Mouse (Mus musculus) monocyte, adult 2 months (primary cell): Measurements from ENCODE around the gene Fam83g.

Source experiments
- DNase-seq, 2 experiments: peaks; one replicate each; pipeline ENCODE4 v3.0.0; 2022; ENCODE audit warnings: low spot score in 2 of 2, low read depth in 1 of 2

Fam83g gene

DNA sequence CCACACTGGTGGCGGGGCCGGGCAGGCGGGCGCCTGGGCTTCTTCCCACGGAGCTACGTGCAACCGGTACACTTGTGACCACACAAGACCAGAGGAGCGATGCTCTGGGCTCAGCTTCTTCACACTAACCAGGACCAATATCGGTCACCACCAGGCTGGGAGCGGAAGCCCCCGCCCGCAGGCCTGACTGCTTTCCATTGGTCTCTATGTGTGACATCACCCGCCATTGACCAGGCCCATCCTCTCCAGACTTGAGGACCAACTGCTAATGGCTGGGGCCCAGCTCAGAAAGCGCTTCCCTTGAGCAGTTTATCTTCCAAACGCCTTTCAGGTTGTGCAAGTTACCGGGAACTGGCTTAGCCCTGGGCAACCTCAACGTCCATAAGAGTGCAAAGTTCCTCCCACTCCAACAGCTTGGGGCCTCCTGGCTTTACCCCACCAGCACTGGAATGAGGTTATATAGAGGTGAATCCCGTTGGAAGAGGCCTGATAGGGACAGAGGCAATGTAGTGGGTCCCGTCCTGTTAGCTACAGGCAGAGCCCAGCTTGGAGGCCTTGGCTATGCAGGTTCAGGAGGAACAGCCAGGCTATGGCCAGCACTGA, 12.0 kb upstream of the Fam83g start:
- DNase-seq = no peak

DNA sequence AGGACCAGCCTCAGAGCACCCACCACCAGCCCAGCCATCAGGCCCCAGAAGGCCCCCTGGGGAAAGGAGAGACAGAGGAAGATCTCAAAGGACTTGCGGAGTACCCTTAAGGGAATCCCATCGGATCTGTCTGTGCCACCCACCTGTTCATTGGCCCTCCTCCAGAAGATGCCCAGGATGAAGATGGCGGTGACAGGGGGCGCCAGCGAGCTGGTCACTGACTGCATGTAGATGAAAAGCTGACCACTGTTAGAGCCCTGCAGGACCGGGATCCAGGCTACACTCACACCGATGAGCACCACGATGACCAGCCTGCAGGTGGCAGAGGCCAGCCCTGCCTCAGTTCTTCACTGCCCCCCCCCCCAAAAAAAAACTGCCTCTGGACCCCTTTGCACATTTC, 10.2 kb upstream of the Fam83g start:
- DNase-seq = no peak

DNA sequence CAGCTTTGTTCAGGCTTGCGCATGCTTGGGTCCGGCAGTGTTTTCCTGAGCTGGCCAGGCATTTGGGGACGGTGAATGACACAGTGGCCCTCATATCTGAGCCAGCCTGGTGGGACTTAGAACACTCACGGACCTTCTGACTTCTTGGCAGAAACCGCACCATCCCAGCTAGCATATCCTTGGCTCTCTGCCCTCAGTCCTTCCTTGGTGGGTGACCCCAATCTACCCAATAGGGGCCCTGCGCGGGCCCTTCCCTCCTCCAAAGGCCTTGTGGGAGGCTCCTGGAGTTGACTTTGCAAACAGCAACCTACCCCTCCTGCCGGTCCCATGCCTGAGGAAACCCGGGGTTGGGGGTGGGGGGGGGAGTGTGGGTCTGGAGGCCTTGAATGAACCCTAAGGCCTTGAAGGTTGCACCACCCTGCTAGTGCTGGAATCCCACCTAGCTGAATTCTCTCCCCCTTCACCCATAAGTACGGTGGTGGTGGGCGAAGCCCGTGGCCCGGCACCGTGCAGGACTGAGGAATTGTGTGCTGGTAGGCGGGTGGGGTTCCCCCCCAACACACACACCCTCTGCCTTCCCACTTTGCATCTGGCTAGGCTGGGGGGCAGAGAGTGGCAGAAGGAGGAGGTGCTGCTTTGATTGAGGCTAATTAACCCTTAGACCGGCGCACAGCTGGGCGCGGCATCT, 9.6 kb upstream of the Fam83g start:
- no peak for DNase-seq

DNA sequence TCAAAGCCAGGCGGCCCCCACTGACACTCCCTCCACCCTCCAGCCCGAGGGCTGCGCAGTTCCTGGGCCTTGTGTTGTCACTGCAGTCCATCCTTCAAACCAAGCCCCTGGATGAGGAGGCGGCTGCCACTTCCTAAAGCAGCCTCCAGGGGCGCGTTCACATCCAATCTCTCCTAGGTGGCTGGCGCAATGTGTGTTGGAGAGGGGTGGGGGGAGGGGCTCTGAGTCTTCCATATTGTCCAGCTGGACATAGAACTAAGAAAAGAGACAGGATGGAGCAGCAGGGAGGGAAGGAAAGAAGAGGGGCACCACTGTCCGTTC, 9.1 kb upstream of the Fam83g start:
- DNase-seq = no peak

DNA sequence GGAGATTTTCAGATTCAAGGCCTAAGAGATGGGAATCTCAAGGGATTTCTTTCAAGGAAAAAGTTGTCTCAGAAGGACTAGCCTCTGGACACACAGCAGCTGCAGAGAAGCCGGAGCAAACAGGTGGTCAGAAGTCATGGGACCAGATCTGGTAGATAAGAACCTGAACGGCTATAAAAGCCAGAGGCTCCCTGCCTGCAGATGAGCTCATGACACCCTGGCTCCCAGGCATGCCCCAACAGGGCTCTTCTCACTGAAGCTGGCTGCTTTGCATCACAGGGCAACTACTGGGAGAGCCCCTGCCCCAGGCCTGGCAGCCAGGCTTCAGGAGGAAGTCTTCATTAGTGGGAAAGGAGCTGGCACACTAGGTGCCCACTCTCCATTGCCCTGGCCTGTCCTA, 8.6 kb upstream of the Fam83g start:
- no peak for DNase-seq

DNA sequence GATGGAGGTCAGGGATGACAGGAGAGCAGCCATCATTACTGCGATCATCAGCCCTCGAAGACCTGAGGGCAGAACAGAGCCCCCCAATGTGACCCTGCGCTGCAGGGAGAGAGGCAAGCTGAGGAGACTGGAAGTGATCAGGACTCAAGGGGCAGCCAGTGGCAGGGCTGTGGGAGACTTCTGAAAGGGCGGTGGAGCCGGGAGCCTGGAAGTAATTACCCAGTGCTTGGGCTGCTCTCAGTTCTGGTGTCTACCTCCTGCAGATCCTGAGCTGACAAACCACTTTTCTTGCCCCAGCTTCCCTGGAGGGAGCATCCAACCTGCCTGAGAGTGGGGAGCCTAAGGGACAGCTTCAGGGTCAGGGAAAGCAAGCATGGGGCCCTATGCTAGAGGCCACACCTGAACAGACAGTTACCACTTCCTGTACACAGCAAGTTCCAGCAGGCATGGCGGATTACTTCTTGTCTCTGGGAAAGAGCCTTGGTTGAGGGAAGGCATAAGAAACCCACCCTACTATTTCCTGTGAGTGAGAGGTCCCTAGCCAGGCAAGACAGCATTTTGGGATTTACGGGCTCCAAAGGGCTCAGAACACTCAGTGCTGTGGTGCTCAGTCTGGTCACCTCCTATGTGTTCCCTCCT, 7.6 kb upstream of the Fam83g start:
- no peak for DNase-seq

DNA sequence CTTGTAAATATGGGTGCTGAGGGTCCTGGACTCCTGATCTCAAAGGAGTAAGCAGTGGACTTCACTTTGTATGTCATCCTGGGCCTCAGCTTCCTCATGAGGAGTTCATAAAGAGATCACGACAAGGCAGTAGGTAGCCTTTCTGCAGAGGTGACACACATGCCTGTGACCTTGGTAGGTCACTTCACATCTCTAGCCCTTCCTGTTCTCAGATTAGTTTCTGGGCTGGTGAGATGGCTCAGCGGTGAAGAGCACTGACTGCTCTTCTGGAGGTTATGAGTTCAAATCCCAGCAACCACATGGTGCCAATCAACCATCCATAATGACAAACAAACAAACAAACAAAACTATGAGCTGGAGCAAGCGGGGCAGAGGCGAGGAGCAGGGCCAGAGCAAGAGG, 6.2 kb upstream of the Fam83g start:
- no peak for DNase-seq

DNA sequence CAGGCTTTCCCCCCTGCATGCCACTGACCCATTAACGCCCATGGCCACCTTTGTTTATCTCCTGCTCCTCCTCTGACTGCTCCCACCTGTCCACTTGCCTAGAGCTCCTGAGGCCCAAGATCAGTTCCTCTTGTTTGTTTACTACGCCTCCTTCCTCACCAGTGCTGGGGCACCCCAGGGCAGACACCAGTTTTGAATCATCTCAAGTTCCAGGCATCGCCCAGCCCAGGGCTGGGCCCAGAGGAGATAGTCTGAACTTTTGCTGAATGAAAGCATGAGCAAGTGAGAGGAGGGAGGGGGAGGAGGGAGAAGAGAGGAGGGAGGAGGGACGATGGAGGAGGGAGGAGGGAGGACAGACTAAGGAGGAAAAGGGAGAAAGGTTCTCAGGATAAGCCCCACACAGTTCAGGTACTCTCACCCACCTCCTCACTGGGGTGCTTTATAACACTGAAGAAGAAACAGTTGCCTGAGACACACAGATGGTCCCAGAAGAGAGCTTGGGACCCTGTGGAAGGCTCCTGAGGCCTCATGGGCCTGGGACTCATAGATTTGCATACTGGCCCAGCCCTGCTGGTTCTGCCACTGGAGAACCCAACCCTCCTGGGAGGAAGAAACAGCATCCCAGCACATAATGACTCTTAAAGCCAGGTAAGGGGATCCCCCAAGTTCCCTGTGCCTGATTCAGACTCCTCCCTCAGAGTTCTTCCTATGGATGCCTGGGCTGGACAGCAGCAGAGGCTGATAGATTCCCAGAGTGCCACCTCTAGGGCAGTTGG, 4.6 kb upstream of the Fam83g start:
- DNase-seq = no peak

DNA sequence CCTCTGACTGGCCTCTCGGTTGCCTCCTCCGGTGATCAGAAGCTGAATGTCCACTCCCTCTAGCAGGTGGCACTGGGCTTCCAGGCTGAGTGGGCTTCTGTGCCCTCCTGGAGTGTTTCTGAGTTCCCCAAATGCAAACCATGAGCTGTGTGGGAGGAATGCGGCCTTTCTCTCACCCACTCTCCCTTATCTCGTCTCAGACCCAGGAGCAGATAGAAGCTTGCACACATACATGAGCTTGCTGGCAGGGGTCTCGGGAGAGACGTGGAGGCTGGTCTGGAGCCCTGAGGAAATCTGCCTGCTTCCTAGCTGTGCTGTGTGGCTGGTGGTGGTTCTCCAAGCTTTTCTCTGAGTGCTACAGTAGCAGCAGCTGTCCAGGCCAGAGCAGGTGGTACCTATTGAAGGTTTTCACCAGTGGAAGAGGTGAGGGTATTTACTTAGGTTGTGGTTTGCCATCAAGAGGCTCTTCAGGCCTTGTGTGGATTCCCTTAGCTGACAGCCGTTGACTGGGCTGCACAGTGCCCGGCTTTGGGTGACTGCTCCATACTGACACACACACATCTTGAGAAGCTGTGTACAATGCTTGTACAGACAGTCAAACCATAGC, 1.3 kb downstream of the Fam83g start:
- no peak for DNase-seq

DNA sequence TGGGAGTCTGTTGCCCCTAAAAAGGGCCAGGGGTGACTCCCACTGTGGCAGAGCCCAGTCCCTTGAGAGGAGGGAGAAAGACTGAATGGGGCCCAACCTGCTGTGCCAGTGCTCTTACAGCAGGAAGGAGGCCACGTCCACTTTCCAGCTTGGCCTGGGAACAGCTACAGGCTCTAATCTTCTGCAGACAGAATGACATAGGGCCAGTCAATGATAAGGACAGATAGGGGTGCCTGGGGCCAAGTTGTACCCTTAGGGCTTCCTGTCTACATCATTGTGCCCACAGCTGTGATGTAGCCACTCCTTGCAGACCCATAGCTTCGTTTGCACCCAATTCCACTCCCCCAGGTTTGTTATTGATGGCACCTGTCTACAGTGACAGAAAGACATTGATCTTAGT, 2.2 kb downstream of the Fam83g start:
- DNase-seq = no peak

DNA sequence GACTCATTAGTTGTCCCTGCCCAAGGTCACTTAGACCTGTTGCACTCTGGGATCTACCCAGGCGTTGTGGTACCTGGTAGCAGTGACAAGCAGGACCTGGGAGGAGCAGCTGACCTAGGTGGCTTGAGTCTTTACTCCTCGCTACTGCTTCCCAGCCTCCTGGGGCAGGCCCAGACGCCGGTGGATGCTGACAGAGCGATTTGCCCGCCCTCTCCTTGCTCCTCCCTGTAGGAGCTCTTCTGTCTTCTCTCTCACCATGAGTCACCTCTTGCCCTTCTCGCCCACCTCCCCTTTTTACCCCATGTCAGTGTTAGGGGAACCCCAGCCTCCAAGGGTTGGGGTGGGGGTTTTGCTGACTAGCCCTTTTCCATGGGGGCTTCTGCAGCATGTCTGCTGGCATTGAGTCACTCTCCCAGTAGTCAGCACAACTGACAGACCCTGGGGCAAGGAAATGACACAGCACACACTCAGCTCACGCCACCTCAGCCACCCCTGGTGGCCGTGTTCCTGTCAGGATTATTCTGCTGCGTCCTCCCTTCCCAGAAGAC, 3.1 kb downstream of the Fam83g start:
- no peak for DNase-seq

DNA sequence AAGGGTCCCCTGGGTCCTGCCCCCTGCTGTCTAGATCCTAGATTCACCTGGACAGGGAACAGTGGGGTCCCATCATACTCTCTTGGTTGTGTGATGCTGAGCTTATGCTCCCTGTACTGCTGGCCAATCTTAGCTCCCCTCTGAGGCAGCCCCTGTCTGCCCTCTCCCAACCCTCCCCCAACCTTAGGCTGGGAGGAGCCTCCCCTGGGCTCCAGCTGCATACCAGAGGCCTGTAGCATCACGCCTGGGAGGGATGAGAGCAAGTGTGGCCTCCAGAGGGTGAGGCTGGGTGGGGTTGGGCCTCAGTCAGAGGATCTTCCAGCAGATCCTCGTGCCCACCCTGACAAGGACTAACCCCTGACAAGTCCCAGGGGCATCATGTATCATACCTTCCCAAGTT, 3.7 kb downstream of the Fam83g start:
- DNase-seq = no peak

DNA sequence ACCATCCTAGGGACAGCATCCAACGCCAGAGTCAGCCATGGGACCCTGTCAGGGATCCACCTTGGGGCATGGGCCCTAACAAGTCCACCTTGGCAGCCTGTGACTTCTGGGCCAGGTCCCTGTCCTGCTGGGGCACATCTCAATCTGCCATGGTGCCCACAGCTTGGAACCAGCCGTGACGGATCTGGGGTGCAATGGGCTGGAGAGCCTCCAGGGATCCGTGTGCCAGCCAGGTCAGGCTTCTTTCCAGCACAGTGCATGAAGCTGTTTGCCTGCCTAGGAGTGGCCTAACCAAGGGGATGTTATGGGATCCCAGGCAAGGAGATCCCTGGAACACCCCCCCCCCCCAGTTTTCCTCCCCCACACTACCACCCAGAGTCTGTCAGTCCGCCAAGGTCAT, 9.1 kb downstream of the Fam83g start:
- DNase-seq = no peak

DNA sequence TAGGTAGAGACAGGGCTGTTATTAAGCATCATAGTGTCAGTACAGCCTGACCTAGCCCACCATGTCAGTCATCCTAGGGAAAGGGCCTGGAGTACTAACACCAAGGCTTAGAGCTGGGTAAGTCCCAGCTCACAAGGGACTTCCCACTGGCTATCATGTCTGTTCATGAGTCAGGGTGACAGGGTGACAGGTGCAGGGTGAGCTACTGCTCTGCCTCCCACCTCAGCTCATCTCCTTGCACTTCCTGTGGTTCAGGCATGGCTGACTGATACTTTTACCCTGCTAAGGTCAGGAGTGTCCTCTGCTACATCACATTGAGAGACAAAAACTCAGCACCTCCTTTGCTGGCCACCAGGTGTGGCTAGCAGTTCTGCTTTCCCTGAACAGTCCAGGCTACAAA, 15.0 kb downstream of the Fam83g start:
- no peak for DNase-seq

DNA sequence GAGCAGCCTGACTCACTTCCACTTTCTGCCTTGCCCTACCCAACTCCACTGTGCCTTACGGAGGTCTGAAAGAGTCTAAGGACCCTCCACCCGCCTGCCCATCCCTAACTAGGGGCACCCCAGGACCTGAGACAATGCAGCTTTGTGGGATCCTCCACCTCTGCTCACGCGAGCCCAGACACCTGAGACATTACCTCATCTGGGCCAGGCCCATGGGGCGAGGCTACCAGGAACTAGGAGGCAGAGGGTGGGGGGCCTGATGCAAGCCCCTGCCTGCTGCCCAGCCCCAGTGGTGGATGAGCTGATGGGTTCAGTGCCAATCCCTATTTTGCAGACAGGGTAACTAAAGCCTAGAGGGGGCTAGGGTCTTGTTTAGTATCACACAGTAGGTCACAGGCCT, 15.6 kb downstream of the Fam83g start:
- no peak for DNase-seq

DNA sequence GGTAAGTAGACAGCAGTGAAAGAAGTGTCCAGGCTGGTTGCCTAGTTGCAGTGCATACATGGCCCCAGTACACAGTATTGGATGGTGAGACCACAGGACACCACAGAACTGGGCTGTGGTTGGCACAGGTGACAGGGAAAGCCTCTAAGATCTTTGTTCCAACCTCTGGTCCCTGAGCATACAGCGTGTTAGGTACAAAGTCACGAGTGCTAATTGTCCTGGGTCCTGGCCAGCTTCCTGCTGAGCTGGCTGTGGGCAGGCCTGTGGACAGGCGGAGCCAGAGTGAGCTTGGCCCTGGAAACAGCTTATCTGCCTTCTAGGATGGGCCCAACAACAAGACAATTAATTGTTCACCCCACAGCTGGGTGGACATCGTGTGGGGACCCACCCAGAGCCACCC, 16.0 kb downstream of the Fam83g start:
- DNase-seq = no peak

DNA sequence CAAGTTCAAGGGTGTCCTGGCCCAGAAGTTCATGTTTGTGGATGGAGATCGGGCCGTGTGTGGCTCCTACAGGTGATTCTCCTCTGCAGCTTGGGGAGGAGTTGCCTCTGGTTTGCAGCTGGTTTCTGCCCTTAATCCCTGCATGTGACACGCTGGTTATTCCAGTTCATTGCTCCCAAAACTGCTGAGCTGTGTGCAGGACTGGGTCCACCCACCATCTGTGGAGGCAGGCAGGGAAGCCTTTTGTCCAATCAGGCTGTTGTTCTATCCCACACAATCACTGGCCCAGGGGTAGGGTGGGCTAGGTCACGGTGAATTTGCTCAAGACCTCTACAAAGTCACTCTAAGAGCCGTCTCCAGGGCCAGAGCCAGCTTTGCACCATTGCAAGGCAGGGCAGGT, 17.8 kb downstream of the Fam83g start:
- DNase-seq = no peak

DNA sequence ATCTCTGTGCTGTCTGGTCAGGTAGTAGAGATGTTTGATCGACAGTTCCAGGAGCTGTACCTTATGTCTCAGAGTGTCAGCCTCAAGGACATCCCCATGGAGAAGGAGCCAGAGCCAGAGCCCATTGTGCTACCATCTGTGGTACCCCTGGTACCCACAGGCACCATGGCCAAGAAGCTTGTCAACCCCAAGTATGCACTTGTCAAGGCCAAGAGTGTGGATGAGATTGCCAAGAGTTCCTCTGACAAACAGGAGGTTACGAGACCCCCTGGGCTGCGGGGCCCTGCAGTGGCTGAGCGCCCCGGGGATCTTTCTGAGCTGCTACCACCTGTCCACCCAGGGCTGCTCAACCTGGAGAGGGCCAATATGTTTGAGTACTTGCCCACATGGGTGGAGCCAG, 18.6 kb downstream of the Fam83g start:
- DNase-seq = no peak

DNA sequence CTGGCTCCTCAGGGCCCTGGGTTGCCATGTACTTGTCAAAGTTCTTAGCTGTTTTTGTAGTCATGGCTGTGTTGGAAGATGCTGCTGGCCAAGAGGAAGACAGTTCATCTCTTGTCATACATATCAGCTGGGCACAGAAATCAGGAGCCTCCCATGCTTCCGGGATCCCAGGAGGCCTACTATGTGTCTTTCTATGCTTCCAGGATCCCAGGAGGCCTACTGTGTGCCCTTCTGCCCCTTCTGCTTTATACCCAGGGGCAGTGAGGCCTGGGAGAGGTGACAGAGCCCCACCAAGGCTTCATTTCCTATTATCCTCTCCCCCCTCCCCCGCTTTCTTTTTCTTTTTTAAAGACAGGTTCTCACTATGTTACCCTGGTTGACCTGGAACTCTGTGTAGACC, 21.7 kb downstream of the Fam83g start:
- no peak for DNase-seq

DNA sequence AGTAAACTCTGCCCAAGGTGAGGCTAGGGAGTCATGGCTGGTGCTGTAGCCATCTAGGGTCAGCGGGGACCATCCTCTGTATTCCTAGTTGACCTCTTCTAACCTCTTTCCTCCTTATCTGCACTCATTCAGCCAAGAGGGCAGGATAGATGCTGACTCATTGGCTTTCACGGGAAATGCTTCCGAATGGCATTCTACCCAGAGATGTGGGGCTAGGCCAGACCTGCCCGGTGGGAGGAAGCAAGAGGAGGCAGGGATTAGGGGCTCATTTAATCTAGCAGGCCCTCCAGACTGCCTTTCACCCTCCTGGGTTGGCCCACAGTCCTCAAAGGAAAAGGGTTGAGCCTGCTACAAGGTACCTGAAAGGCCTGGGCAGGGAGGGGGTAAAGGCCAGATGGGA, 22.3 kb downstream of the Fam83g start:
- no peak for DNase-seq

DNA sequence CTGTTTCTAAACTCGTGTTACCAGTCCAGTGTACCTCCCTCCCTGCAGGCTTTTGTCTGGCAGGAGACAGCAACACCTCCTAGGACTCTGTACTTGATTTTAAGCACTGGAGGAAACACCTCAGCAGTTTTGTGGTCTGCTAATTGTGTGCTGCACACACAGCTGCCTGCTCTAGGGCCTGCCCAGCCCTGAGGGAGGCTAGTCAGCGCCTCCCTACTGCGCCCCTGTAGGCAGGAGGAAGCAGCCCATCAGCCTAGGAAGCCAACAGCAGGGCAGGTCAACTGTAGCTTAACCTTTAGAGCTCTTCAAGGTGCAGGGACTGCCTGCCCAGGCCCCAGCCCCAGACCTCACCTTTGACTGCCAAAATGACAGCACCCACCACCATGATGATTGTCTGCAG, 25.0 kb downstream of the Fam83g start:
- no peak for DNase-seq
